Mouse (Mus musculus): ENCODE measurements around the gene Kcne3. TPM values are rescaled to one million over a fixed set of nuclear protein-coding genes. Genes with fewer than 3 reads are reported as not detected.
A peak's percentile ranks its signal among the peaks of the same experiment; 100 is the strongest.

Gene Kcne3
- total RNA-seq (2021) = under 1 TPM; 0.35 to 0.57 TPM

DNA sequence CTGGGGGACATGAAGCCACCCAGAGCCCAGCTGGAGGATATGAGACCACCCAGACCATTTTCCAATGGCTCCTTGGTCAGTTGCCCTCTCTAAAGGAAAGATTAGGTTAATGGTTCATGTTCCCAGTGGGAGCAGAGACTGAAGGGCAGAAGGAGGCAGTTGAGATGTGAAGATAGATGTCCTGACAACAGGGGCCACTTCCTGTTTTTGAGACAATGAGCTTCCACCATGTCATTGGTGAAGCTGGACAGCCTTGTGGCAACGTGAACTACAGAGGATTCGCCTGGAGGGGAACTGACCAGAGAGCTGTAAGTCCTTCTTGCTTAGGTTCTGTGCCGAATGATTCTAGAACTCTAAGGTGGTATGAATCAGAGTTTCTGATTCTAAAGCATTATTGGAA lies at the start of gene Kcne3:
Gene Kcne3 (plus strand): TSS at position 234 of the 400 bp plus-strand sequence.
- DNase-seq (ENCODE audit: low spot score in 2 of 2) = no peak
- intact Hi-C loops (cut with DNase I) = no loop called here

DNA sequence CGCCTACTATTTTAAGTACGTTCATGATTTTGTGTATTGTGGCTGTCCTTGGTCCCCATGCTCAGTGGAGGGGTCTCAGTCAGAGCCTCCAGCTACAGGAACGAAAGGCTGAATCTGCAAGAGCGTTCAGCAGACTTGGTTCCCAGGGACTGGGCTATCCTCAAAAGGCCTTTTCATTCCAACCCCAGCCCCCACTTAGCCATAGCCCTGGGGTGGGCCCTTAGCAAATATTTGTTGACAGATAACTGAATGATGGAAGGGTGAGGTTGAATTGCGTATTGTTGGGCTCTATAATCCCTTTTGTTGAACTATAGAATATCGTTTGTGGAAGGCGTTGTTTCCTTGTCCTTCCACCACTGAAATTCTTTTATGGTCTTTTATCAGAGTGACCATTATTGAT lies 49.8 kb upstream of the Kcne3 start:
- DNase-seq (ENCODE audit: low spot score in 2 of 2) = no peak
- intact Hi-C loops (cut with DNase I) = loop anchor here (10.0 kb wide), 1 partner anchor 58 kb away; no protein-coding TSS in a partner anchor

DNA sequence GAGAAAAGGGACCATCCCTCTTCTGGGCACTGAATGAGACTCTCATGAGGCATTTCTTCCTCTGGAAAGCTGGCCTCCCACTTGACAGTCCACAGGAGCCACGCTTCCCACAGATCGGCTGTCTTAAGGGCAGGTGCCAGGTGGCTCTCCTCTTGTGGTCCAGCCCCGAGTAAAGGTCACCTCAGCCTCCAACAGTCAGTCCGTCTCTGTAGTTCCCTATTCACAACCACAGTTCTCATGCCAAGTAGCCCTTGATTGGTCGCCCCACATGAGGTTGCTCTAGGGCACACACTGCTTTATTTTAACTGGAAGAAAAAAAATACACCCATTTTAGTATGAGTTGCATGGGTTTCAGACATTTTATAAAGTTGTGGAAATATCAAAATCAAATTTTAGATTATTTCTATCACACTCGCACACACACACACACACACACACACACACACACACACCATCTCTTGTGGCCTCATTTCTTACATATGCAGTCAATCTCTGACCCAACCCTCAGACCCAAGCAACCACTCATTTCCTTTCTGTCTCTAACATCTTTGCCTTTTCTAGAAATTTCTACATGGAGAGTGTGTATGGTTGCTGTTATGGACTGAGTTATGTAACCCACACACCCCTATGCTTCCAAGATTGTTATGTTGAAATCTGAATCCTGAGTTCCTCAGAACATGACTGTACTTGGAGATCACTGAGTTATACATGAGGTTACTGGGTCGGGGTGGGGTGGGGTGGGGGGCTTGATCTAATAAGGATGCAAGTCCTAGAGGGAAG lies 47.9 kb upstream of the Kcne3 start:
- intact Hi-C loops (cut with DNase I) = loop anchor here (10.0 kb wide), 1 partner anchor 56 kb away; no protein-coding TSS in a partner anchor

DNA sequence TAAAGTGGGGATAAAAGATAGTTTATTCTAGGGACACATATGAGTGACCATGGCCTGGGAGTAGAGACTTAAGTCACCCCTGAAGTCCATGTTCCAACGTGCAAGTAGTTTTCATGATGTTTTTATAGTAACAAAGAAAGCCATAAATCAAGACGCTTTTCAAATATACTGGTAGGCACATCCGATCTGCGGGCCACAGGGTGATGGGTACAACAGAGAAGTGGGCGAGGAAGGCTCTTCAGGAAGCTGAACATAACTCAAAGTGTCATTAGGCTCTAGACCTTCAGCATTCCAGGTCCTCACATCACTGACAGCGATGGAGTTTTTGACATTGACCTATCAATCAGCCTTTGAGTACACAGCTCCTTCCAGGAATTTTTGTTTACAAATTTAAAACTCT lies 45.7 kb upstream of the Kcne3 start:
- no peak for DNase-seq (ENCODE audit: low spot score in 2 of 2)
- intact Hi-C loops (cut with DNase I) = no loop called here

More for the DNA sequence above, 47.9 kb upstream of the Kcne3 start:
- DNase-seq (ENCODE audit: low spot score in 2 of 2) = no peak

DNA sequence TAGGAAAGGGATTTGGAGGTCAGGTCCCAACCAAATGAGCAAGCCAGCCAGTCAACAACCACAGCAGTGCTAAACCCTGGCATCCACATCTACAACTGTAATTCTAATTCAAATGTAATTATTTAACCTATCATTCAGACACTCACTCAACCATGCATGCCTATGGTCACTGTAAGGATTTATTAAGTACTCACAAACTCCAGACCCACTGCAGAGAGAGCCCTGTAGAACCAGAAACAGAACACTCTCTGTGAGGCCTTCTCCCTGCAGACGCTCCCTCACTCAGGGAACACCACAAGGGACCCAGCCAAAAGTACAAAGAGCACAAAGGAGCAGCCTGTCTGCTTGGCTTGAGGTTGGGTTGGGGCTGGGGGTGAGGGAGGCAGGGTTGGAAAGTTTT lies 43.9 kb upstream of the Kcne3 start:
- intact Hi-C loops (cut with DNase I) = no loop called here
- DNase-seq (ENCODE audit: low spot score in 2 of 2) = no peak

DNA sequence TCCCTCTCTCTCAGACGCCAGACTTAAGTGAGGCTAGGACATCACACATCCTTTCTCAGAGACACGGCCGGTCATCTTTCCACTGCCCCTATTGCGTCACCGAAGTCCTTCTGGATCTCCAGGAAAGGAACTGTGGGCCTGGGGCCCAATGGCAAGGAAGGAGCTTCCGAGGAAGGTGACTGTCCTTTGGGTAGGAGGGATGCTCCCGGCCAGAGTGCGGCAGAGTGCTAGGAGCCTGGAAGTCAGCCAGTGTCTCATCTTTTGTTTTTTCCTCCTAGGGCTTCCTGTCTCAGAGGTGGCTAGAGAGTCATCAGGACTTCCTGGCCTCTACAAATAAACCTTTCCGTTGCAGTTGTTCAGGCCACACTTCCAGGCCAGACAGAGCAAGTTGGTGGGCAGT lies 39.3 kb upstream of the Kcne3 start:
- no peak for DNase-seq (ENCODE audit: low spot score in 2 of 2)
- intact Hi-C loops (cut with DNase I) = no loop called here

DNA sequence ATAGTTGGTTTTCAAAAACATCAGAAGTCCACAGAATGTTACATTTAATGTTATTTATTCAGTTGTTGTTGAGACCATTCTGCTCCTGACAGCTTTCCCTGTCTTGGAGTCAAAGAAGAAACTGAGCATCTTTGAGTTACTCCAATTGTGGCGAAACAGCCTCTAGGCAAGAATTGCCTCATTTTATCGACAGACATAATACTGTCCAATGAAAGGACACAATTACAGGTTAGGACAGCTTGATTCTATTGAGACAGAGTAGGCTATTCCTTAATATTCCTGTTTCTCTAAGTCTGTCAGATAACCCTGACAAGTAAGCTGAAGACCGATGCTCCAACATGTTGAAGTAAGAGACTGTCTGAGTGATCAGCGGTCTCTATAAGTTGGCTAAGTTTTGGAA lies 38.2 kb upstream of the Kcne3 start:
- intact Hi-C loops (cut with DNase I) = no loop called here
- no peak for DNase-seq (ENCODE audit: low spot score in 2 of 2)

DNA sequence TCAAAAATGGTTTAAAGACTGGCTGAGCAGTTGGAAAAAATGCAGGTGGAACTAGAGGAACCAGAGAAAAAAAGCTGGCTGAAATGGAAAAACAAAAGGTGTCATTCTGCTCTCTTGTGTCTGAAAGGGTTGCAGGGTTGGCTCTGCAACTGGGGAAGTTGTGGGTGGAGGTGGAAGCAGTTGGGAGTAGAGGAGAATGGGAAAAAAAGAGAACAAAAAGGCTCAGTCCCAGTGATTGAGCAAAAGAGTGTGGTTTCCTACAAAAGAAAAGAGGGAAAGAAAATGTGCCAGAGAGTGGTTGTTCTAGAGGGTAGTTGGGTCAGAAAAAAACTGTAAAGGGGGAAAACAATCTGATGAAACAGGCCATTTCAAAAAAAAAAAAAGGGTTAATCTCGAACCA lies 35.7 kb upstream of the Kcne3 start:
- intact Hi-C loops (cut with DNase I) = no loop called here
- DNase-seq (ENCODE audit: low spot score in 2 of 2) = no peak

DNA sequence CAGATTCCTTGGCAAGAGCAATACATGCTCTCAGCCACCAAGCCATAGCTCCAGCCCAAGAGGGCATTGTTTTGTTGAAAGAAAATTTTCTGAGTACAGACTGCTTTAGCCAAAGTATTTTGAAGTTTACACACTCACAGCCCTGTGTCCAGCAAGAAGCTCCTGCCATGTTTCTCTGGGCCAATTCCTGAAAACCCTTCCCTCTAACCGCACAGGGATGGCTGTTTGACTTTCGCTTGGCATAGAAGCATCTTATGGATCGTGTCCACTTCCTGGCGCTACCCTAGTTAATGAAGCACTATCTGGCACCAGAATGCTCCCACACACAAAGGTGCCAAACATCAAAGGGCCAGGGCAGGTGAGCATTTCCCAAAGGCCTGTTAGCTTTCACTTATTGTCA lies 27.7 kb upstream of the Kcne3 start:
- intact Hi-C loops (cut with DNase I) = no loop called here
- no peak for DNase-seq (ENCODE audit: low spot score in 2 of 2)

DNA sequence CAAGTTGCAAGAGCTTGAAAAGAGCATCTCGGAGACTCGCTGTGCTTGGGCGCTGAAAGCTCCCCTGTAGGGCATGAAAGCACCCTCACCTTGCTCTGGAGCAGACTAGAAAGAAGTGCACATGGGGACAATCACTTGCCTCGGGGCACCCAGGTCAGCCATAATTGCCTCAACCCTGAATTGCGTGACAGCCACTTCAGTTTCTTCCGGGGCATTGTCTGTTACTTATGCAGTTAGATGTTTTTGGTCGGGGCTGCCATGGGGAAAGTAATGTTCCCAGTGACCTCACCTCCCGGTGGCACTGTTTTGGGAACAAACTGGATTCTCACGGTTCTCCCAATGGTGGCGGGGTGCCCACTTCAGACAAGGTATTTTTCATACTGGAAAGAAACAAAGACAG lies 26.2 kb upstream of the Kcne3 start:
- DNase-seq (ENCODE audit: low spot score in 2 of 2) = no peak
- intact Hi-C loops (cut with DNase I) = no loop called here

DNA sequence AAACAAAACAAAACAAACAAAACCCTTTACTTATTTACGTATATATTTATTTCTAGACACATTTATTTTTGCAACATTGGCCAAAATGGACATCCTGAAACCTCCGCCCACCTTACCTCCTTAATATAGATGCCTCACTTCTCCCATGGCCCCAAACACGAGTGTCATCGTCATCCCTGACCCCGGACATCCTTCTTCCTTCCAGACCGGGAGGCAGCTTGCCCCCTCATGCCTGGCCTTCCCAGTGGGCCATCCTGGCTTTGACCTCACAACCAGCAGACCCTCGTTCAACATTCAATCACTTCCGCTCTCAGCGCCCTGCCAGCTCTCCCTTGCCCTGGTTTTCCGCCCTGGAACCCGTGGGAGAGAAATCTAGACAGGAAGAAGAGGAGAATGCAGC lies 25.7 kb upstream of the Kcne3 start:
- no peak for DNase-seq (ENCODE audit: low spot score in 2 of 2)
- intact Hi-C loops (cut with DNase I) = no loop called here

DNA sequence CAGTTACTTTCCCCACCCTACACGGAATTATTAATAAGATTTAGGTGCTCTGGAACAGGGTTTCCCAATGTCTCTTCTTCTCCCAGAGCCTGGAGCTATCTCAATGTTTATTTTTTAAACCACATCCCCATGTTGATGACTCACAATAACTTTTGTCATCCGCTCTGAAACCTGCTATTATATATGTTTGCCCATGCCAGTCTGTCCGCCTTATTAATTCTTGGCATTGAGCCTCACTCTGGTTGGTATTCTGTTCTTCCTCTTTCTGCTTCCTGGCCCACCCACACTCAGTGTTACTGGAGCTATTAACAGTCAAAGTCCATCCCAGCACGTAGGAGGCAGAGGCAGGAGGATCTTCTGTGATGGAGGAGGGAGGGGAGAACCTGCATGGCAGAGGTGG lies 18.6 kb upstream of the Kcne3 start:
- intact Hi-C loops (cut with DNase I) = no loop called here
- no peak for DNase-seq (ENCODE audit: low spot score in 2 of 2)

DNA sequence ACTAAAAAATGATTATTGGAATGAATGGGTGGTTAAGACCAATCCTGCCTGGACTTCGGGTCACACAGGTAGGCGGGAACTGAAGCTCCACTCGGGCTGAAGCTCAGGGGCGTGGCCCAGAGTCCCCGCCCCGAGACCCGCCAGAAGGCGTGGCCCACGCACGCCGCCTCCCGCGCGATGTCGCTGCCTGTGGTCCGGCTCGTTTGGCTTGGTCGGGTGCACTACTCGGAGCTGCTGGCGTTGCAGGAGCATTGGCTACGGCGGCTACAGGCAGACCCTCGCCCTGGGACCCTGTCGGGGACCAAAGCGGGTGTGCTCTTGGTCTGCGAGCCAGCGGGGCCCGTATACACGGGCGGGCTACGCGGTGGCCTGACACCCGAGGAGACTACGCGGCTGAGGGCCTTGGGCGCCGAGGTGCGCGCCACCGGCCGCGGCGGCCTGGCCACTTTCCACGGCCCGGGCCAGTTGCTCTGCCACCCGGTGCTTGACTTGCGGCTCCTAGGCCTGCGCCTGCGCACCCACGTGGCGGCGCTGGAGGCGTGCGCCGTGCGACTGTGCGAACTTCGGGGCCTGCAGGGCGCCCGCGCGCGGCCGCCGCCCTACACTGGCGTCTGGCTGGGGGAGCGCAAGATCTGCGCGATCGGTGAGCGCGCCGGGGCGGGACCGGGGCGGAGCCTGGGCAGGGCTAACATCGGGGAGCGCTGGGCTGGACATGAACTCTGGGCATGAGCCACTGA lies 17.0 kb upstream of the Kcne3 start, which contains the start of gene Lipt2:
Gene Lipt2 (plus strand): TSS at position 173 of the 737 bp plus-strand sequence.
- DNase-seq (ENCODE audit: low spot score in 2 of 2) = peak; percentile 90 to 95
- intact Hi-C loops (cut with DNase I) = loop anchor here (1.0 kb wide), 1 partner anchor 38 kb away; the partner anchor contains the start of gene Pold3

DNA sequence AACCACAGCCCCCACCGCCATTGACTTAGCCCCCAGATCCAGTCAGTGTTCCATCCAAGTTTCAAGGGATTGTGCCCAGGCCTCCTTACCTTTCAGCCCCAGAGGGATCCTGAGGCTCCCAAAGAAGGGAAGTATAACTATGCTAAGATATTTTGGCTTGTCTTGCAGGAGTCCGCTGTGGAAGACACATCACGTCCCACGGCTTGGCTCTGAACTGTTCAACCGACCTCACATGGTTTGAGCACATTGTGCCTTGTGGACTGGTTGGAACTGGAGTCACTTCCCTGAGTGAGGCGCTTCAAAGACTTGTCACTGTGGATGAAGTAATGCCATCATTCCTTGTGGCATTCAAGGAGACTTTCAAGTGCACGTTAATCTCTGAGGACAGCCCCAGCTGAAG lies 16.3 kb upstream of the Kcne3 start:
- no peak for DNase-seq (ENCODE audit: low spot score in 2 of 2)
- intact Hi-C loops (cut with DNase I) = no loop called here

DNA sequence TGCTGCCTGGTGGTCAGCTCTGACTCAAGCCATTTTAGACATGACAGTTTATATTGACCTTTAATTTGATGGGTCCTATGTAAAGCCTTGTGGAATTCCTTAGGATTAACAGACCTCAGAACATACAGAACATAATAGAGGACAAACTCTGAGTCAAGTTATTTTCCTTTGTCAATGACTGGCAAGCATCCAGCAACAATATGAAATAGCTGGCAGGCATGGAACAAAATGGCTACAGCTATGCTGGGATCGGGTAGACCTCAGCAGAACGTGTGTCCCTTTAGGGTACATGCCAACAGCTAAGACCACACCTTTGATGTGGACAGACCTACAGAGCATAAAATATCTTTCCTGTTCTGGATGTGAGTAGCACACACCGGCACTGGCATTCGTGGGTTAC lies 12.8 kb upstream of the Kcne3 start:
- no peak for DNase-seq (ENCODE audit: low spot score in 2 of 2)
- intact Hi-C loops (cut with DNase I) = no loop called here

DNA sequence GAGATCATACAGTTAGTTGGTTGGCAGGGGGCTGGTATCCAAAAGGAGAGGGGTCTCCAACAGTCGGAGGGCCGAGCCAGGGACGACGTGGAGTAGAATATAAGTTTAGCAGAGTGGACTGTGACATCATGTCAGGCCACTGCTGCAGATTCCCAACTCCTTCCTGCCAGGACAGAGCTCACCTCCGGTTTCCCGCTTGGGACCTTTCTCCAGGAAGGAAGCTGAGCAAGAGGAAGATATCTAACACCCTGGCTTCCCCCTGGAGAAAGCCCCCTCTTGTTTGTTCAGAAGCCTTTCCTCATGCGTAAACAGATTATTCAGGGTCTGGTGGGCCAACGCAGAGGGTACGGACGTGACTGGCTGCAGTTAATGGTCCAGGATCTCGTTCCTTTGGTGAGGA lies 7.6 kb upstream of the Kcne3 start:
- no peak for DNase-seq (ENCODE audit: low spot score in 2 of 2)
- intact Hi-C loops (cut with DNase I) = no loop called here

DNA sequence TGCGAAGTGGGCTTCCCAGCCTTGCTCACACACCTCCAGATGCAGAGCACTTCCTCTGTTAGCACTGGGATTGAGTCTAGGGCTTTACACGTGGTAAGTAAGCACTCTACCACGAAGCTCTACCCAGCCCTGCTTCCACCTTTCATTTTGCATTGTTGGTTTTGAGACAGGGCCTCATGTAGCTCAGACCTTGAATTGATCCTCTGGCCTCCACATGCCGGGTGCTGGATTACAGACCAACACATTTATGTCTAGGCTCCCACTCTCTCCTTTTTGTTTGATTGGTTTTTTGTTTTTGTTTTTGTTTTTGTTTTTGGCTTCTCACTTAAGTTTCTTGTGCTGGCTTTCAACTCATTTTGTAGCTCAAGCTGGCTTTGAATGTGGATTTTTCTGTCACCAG lies 5.5 kb upstream of the Kcne3 start:
- intact Hi-C loops (cut with DNase I) = no loop called here
- DNase-seq (ENCODE audit: low spot score in 2 of 2) = no peak

DNA sequence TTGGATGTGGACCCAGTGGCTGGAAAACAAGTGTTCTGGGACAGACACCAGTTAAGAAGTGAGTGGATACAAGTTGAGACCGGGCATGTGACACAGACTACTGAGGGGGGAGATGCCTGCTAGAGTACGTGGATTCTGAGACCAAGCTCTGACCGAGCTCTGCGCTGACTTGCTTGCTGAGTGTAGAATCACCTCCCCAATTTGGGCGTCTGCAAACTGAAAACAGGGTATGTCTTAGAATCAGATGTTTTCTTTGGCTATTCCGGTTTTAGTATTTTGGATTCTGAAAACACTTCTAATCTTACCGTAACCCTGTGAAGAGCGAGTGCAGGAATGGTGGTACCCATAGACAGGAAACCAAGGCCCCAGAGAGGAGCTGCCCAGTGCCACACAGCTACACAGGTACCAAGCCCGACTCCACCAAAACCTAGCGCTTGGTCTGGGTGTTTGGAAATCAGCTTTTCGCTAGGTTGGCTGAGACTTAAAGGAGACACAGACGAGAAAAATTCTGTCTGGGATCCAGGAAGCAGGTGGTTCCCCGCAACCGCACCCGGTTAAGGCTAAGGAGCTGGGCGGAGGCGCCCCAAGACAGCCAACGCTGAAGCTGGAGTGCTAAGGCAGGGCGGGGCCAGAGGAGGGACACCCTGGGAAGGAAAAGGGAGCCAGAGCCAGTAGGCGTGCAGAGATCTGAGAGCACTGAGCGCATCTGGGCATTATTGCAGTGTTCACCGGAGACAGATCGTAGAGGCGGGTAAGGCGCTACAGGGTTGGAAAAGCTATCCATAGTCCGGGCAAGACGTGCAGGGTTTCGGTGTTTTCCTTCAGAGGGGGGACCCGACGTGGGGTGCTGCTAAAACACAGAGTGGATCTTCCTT lies 2.0 kb downstream of the Kcne3 start:
- intact Hi-C loops (cut with DNase I) = no loop called here
- DNase-seq (ENCODE audit: low spot score in 2 of 2) = peak; percentile 58 to 61

DNA sequence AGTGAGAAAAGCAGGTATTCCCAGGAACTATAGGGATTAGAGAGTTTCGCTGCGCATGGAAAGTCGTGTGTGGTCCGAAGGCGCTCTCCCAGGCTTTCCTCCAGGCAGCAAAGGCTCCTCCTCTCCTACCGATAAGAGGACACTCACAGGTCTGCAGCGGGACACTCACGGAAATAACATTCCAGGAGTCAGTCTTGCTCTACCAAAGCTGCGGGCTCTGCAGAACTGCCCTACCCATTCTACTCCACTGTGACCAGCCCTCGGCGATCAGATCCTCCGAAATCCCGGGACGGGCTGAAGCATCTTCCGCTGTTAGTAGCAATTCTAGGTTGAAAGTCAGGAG lies 2.6 kb downstream of the Kcne3 start:
- intact Hi-C loops (cut with DNase I) = no loop called here
- no peak for DNase-seq (ENCODE audit: low spot score in 2 of 2)

DNA sequence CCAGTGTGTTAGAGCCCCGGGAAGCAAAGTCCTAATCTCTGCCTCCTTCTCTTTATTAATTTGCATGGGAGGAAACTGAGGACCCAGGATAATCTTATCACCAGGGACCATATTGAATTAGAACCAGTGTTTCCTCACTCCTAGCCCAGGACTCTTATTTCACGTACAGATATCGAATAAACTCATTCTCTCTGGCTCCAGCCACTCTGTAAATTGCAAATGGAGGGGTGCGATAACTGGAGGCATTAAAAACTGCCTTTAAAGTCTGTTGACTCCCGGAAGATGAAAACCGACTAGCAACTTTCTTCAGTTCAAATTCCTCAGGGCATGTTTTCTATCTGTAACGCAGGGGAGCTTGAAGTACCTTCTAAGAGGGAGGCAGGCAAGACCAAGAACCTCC lies 3.1 kb downstream of the Kcne3 start:
- intact Hi-C loops (cut with DNase I) = no loop called here
- DNase-seq (ENCODE audit: low spot score in 2 of 2) = no peak

Data from left cerebral cortex, postnatal 36 days (tissue).